Mouse (Mus musculus): ENCODE measurements around the gene Zfp719. TPM values are rescaled to one million over a fixed set of nuclear protein-coding genes. Genes with fewer than 3 reads are reported as not detected.
A peak's percentile ranks its signal among the peaks of the same experiment; 100 is the strongest.

The Zfp719 gene
- polyA plus RNA-seq, 1 experiment from 2014 or later, result 8.0 TPM

DNA sequence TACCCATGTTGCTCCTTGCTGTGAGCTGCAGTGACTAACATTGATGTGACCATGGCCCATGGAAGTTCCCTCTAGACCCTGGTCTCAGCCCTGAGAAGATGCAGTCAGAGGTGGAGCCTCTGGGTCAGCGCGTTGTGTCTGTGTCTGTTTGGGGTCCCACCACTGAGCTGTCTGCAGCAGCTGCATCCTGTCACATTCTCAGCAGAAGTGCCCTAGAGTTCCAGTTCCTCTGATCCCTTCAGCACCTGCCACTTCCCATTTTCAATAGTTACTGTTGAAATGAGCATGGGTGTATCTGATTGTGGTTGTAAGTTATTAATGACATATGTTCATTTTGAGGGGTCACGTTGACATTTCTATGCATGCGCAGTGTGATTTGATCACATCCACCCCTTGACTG, 26.3 kb upstream of the Zfp719 start:
- no peak overlapping the region for H3K9ac ChIP-seq (ENCODE audit: low read depth, low read length)
- no peaks in the 10 kb centered on the region for H3K9me3 ChIP-seq (replicated peaks; ENCODE audit: control insufficient read depth, low read length)
- no peaks in the 10 kb centered on the region for H3K36me3 ChIP-seq (ENCODE audit: control insufficient read depth, insufficient read depth, low read length)
- WGBS (ENCODE audit: insufficient replicate concordance), result 62% methylated on average over 4 of the region's 4 CpGs
- H3K4me2 ChIP-seq, result no peak overlapping the region
- H3K27me3 ChIP-seq (ENCODE audit: control insufficient read depth, insufficient read depth, low read length), result no peaks in the 10 kb centered on the region
- no peak overlapping the region for H3K4me3 ChIP-seq (ENCODE audit: low read depth, low read length)
- H3K4me1 ChIP-seq (ENCODE audit: control insufficient read depth, insufficient read depth, low read length), result no peaks in the 10 kb centered on the region
- H3K27ac ChIP-seq (ENCODE audit: low read depth, low read length), result no peak overlapping the region
- ATAC-seq (replicated peaks; ENCODE audit: insufficient number of reproducible peaks, low FRiP score, low TSS enrichment), result no peak

DNA sequence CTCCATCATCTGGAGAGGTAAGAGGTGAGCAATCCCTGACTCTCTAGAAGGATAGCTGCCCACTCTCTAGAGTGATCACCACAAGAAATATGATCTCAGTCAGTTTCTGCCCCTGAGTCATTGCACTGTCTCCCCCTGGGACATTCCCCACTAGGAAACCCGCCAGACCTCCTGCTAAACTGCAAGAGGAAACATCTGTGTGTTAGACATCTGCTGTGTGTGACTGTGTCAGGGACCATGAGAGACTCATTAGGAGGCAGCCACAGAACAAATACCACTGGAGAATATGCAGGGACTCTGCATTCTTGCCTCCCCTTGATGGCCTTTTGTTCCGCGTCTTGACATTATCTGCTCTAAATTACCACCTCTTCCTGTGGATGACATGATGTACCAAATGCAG, 24.9 kb upstream of the Zfp719 start:
- Histone ChIP-seq H3K9ac (ENCODE audit: low read depth, low read length) (no peak overlapping the region), H3K9me3 (replicated peaks; ENCODE audit: control insufficient read depth, low read length) (no peaks in the 10 kb centered on the region), H3K27ac (ENCODE audit: low read depth, low read length) (no peak overlapping the region), H3K4me3 (ENCODE audit: low read depth, low read length) (no peak overlapping the region), H3K27me3 (ENCODE audit: control insufficient read depth, insufficient read depth, low read length) (no peaks in the 10 kb centered on the region), H3K4me1 (ENCODE audit: control insufficient read depth, insufficient read depth, low read length) (no peaks in the 10 kb centered on the region), H3K36me3 (ENCODE audit: control insufficient read depth, insufficient read depth, low read length) (no peaks in the 10 kb centered on the region), H3K4me2 (no peak overlapping the region)
- WGBS (ENCODE audit: insufficient replicate concordance), result 39% methylated on average over 3 of the region's 3 CpGs
- ATAC-seq (replicated peaks; ENCODE audit: insufficient number of reproducible peaks, low FRiP score, low TSS enrichment), result no peak

DNA sequence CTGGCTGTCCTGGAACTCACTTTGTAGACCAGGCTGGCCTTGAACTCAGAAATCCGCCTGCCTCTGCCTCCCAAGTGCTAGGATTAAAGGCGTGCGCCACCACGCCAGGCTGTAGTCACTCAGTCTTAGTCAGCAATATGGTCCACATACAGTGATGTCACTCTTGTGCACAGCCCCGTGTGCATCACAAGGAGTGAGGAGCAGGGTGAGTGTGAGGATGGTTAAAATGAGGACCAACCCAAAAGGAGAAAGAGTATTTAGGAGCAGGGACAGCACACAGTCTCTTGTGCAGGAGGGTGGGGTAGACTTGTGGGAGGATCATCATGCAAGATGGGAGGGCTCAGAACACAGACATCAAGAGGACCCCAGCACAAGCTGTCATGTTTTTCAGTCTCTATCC, 24.1 kb upstream of the Zfp719 start:
- H3K9ac ChIP-seq (ENCODE audit: low read depth, low read length), result no peak overlapping the region
- 83% methylated on average over 5 of the region's 5 CpGs for WGBS (ENCODE audit: insufficient replicate concordance)
- ATAC-seq (replicated peaks; ENCODE audit: insufficient number of reproducible peaks, low FRiP score, low TSS enrichment), result no peak
- H3K4me3 ChIP-seq (ENCODE audit: low read depth, low read length), result no peak overlapping the region
- no peak overlapping the region for H3K4me2 ChIP-seq
- H3K4me1 ChIP-seq (ENCODE audit: control insufficient read depth, insufficient read depth, low read length), result no peaks in the 10 kb centered on the region
- H3K36me3 ChIP-seq (ENCODE audit: control insufficient read depth, insufficient read depth, low read length), result no peaks in the 10 kb centered on the region
- H3K9me3 ChIP-seq (replicated peaks; ENCODE audit: control insufficient read depth, low read length), result no peaks in the 10 kb centered on the region
- no peak overlapping the region for H3K27ac ChIP-seq (ENCODE audit: low read depth, low read length)
- H3K27me3 ChIP-seq (ENCODE audit: control insufficient read depth, insufficient read depth, low read length), result no peaks in the 10 kb centered on the region

DNA sequence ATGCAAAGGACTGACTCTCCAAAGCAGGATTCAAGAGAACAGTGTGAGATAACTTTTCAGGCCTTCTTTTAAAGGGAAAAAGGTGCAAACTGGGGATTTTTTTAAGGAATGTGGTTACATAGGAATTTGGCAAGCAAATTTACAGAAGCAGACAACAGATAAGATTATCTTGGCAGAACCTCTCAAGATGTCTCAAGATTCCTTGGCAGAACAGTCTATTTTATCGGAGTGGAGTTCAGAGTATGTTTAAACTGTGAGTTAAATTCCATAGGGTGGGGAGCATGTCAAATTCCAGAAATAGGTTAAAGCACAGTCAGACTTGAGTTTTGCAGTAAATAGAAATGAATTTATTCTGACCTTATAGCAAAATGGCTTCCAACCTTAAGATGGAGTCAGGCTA, 22.5 kb upstream of the Zfp719 start:
- Histone ChIP-seq H3K27ac (ENCODE audit: low read depth, low read length) (no peak overlapping the region), H3K36me3 (ENCODE audit: control insufficient read depth, insufficient read depth, low read length) (no peaks in the 10 kb centered on the region), H3K4me2 (no peak overlapping the region), H3K27me3 (ENCODE audit: control insufficient read depth, insufficient read depth, low read length) (no peaks in the 10 kb centered on the region), H3K9ac (ENCODE audit: low read depth, low read length) (no peak overlapping the region), H3K4me3 (ENCODE audit: low read depth, low read length) (no peak overlapping the region), H3K4me1 (ENCODE audit: control insufficient read depth, insufficient read depth, low read length) (no peaks in the 10 kb centered on the region), H3K9me3 (replicated peaks; ENCODE audit: control insufficient read depth, low read length) (no peaks in the 10 kb centered on the region)
- WGBS (ENCODE audit: insufficient replicate concordance), result 74% methylated on average over 1 of the region's 1 CpGs
- no peak for ATAC-seq (replicated peaks; ENCODE audit: insufficient number of reproducible peaks, low FRiP score, low TSS enrichment)

DNA sequence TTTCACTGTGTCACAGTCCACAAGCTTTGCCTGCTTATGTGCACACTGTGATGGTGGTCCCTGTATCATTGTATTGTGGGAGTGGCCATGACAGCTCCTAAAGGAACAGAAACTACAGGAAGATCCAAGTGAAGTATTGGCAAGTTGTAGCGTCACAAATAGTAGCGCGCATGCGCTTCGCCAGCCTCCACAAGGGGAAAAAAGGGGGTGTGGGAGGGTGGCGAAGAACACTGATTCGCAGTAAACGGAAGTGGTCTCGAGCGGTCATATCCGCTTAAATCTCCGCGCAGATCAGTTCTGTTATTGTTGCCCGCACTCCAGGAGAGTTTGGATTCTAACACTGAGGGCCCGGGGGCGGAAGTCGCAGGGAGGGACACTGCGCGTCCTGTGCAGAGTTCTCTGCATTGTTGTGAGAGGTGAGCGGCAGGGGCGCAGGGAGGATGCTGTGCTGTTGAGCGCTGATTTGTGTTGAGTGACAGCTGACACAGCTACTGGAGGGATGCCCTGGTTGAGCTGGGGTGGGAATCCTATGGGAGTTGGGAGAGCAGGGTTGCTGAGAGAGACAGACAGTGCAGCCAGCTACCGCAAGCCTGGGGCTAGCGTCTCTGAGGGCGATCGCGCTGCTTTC, 17.3 kb upstream of the Zfp719 start, which contains the start of gene Zfp658:
Gene Zfp658, plus strand, starts transcription at position 251 of the 628 bp plus-strand sequence.
- Histone ChIP-seq H3K36me3 (ENCODE audit: control insufficient read depth, insufficient read depth, low read length) (no peaks in the 10 kb centered on the region), H3K27me3 (ENCODE audit: control insufficient read depth, insufficient read depth, low read length) (no peaks in the 10 kb centered on the region), H3K9ac (ENCODE audit: low read depth, low read length) (peak within 1 kb of the TSS; percentile 83), H3K27ac (ENCODE audit: low read depth, low read length) (peak within 1 kb of the TSS; percentile 78), H3K4me1 (ENCODE audit: control insufficient read depth, insufficient read depth, low read length) (0 out of 2 replicates have a peak, but pooled peaks cover 3% of the 10 kb centered on the region), H3K4me2 (peak within 1 kb of the TSS; percentile 89), H3K9me3 (replicated peaks; ENCODE audit: control insufficient read depth, low read length) (no peaks in the 10 kb centered on the region), H3K4me3 (ENCODE audit: low read depth, low read length) (peak within 1 kb of the TSS; percentile 70)
- WGBS (ENCODE audit: insufficient replicate concordance), result under 1% methylated on average over 27 of the region's 27 CpGs
- ATAC-seq (replicated peaks; ENCODE audit: insufficient number of reproducible peaks, low FRiP score, low TSS enrichment), result peak; percentile 73; the same call in 1 of the 2 replicates

DNA sequence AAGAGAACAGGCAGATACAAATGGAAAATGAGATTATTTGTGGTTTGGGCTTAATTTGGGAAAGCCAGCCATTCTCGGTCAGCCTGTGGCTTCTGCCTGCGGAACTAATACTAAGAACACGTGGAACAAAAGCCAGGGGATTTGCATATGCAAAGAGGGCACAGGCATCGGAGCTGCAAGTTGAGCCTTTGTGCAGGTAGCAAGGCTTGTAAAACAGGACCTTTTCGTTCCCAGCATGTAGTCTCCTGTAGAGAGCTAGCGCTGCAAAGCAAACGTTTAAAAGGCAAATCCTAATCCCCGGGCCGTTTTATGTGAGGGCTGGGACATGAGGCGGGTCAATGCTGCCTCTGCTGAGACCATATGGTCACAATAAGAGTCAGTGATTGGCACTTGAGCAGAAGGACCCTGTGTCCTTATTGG, 16.7 kb upstream of the Zfp719 start:
- H3K9me3 ChIP-seq (replicated peaks; ENCODE audit: control insufficient read depth, low read length), result no peaks in the 10 kb centered on the region
- peak overlapping the region; percentile 70 for H3K4me3 ChIP-seq (ENCODE audit: low read depth, low read length)
- H3K4me2 ChIP-seq, result peak overlapping the region; percentile 89
- H3K27ac ChIP-seq (ENCODE audit: low read depth, low read length), result peak overlapping the region; percentile 78; the same call in 1 of the 2 replicates
- 0% methylated on average over 10 of the region's 10 CpGs for WGBS (ENCODE audit: insufficient replicate concordance)
- H3K9ac ChIP-seq (ENCODE audit: low read depth, low read length), result peak overlapping the region; percentile 83
- H3K27me3 ChIP-seq (ENCODE audit: control insufficient read depth, insufficient read depth, low read length), result no peaks in the 10 kb centered on the region
- no peak for ATAC-seq (replicated peaks; ENCODE audit: insufficient number of reproducible peaks, low FRiP score, low TSS enrichment)
- 0 out of 2 replicates have a peak, but pooled peaks cover under 1% of the 10 kb centered on the region for H3K36me3 ChIP-seq (ENCODE audit: control insufficient read depth, insufficient read depth, low read length)
- 0 out of 2 replicates have a peak, but pooled peaks cover 3% of the 10 kb centered on the region for H3K4me1 ChIP-seq (ENCODE audit: control insufficient read depth, insufficient read depth, low read length)

DNA sequence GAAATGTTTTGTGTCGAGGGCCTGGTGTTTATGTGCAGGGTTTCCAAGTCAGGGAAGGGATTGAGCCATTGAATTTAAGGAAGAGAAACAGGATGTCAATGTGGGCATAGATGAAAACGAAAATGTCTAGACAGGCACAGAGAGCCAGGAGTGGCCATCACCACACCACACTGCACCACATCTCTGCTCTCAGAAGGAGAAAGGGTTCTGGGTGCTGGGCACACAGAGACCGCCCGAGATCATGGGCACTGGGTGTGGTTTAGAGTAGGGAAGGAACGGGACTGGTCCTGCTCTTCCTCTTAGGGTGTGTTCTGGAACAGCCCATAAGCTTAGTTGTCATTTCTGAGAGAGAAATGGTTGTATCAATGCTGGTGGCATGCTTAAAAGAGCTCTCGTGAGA, 16.1 kb upstream of the Zfp719 start:
- WGBS (ENCODE audit: insufficient replicate concordance), result 54% methylated on average over 6 of the region's 6 CpGs
- Histone ChIP-seq H3K27ac (ENCODE audit: low read depth, low read length) (no peak overlapping the region), H3K36me3 (ENCODE audit: control insufficient read depth, insufficient read depth, low read length) (0 out of 2 replicates have a peak, but pooled peaks cover 2% of the 10 kb centered on the region), H3K9me3 (replicated peaks; ENCODE audit: control insufficient read depth, low read length) (no peaks in the 10 kb centered on the region), H3K4me3 (ENCODE audit: low read depth, low read length) (peak overlapping the region; percentile 70; the same call in 1 of the 2 replicates), H3K9ac (ENCODE audit: low read depth, low read length) (peak overlapping the region; percentile 47; the same call in 1 of the 2 replicates), H3K4me1 (ENCODE audit: control insufficient read depth, insufficient read depth, low read length) (0 out of 2 replicates have a peak, but pooled peaks cover 3% of the 10 kb centered on the region), H3K4me2 (peak overlapping the region; percentile 89), H3K27me3 (ENCODE audit: control insufficient read depth, insufficient read depth, low read length) (no peaks in the 10 kb centered on the region)
- ATAC-seq (replicated peaks; ENCODE audit: insufficient number of reproducible peaks, low FRiP score, low TSS enrichment), result no peak

DNA sequence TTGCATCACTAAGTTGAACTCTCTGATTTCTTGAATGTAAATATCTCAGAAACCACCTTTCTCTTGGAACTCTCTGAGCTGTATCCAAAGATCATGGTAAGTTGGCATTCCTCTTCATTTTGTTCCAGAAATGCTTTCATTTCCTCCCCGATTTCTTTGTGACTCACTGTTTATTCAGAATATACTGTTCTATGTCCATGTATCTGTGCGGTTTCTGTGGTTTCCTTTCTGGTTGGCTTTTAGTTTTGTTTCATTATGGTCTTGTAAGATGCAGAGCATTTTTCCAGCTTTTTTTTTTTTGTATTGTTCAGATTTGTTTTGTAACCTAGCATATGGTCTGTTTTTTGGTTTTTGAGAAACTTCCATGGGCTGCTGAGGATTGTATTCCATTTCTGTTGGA, 8.2 kb upstream of the Zfp719 start:
- no peaks in the 10 kb centered on the region for H3K27me3 ChIP-seq (ENCODE audit: control insufficient read depth, insufficient read depth, low read length)
- no peaks in the 10 kb centered on the region for H3K9me3 ChIP-seq (replicated peaks; ENCODE audit: control insufficient read depth, low read length)
- H3K4me1 ChIP-seq (ENCODE audit: control insufficient read depth, insufficient read depth, low read length), result no peaks in the 10 kb centered on the region
- peaks cover 13% of the 10 kb centered on the region; the same call in 1 of the 2 replicates for H3K36me3 ChIP-seq (ENCODE audit: control insufficient read depth, insufficient read depth, low read length)
- H3K9ac ChIP-seq (ENCODE audit: low read depth, low read length), result no peak overlapping the region
- WGBS (ENCODE audit: insufficient replicate concordance), result 80% methylated on average over 2 of the region's 2 CpGs
- ATAC-seq (replicated peaks; ENCODE audit: insufficient number of reproducible peaks, low FRiP score, low TSS enrichment), result no peak
- no peak overlapping the region for H3K27ac ChIP-seq (ENCODE audit: low read depth, low read length)
- no peak overlapping the region for H3K4me2 ChIP-seq
- H3K4me3 ChIP-seq (ENCODE audit: low read depth, low read length), result no peak overlapping the region

DNA sequence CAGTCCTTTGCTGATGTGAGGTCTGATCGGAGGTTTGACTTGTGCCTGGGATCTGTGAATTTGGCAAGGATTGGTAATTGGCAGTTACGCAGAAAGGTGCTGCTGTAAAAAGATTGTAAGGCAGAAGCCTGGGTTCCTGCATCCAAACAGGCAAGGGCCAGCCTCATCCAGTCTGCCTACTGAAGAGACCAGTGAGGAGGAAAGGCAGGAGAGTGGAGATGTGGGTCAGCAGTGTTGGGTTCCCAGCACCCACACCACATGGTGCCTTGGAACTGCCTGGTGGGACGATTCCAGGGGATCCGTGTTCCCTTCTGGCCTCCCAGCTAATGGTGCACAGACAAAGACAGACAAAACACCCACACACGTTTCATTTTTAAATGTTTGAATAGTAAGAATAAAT, 1.1 kb downstream of the Zfp719 start:
- Histone ChIP-seq H3K9me3 (replicated peaks; ENCODE audit: control insufficient read depth, low read length) (no peaks in the 10 kb centered on the region), H3K4me3 (ENCODE audit: low read depth, low read length) (peak overlapping the region; percentile 78), H3K36me3 (ENCODE audit: control insufficient read depth, insufficient read depth, low read length) (peaks cover 11% of the 10 kb centered on the region), H3K27me3 (ENCODE audit: control insufficient read depth, insufficient read depth, low read length) (no peaks in the 10 kb centered on the region), H3K9ac (ENCODE audit: low read depth, low read length) (peak overlapping the region; percentile 85), H3K4me1 (ENCODE audit: control insufficient read depth, insufficient read depth, low read length) (peaks cover 4% of the 10 kb centered on the region), H3K27ac (ENCODE audit: low read depth, low read length) (no peak overlapping the region), H3K4me2 (peak overlapping the region; percentile 79)
- no peak for ATAC-seq (replicated peaks; ENCODE audit: insufficient number of reproducible peaks, low FRiP score, low TSS enrichment)
- 71% methylated on average over 5 of the region's 5 CpGs for WGBS (ENCODE audit: insufficient replicate concordance)
